Mouse (Mus musculus) embryonic stem cell, embryonic (primary cell): ENCODE measurements at regions not wholly inside any gene's neighbourhood (a gene's known extent, or its start where the extent isn't known, plus 50 kb on each side); places are given as distances from the start of the nearest gene placed in this dataset.

Experiments
- CTCF ChIA-PET, 4 experiments: fragments of 300-600 bp in 2 of 4; fragments of 350-600 bp in 2 of 4; sonication (Branson Sonifier 250); formaldehyde crosslinking; loops; one replicate each; lab custom pipeline; 2022; ENCODE audit warnings: inconsistent platforms in 2 of 4; lab: Charles Lee
- POLR2A ChIA-PET, 4 experiments: fragments of 300-600 bp in 2 of 4; fragments of 350-600 bp in 2 of 4; sonication (Branson Sonifier 250); formaldehyde crosslinking; loops; one replicate each; lab custom pipeline; 2022; ENCODE audit warnings: antibody characterized with exemption in 4 of 4, inconsistent platforms in 1 of 4; lab: Charles Lee

DNA sequence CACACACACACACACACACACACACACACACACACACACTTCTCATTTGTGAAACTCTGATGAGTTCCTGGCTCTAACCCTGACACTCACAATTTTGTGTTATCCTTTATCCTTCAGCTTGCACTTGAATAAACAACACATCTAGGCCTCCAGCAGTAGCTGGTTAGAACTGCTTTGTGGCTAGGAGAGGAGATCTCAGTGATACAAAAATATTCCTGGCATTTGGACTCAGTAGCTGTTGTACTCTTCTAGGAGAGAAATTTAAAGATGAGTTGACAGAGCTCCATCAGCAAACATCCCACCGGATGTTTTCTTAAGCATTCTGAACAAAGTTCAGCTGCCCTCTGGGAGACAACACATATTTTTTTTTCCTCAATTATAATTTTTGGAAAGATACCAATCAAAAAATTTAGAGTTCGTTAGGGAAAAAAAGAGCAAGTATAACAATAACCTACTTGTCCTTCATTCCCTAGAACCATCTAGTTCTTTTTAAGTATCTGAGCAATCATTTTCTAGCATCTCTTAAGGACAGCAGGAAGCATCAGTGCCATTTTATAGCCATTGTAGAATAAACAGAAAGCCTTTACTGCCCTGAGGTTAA is 2118.7 kb downstream of the 9330182O14Rik start:
- ChIA-PET POLR2A (interaction anchor here in 1 of 4 experiments (0.7 kb wide), 1 partner anchor 620 kb away, joined by 3 read pairs; no protein-coding TSS in a partner anchor), CTCF (no interaction called here)

DNA sequence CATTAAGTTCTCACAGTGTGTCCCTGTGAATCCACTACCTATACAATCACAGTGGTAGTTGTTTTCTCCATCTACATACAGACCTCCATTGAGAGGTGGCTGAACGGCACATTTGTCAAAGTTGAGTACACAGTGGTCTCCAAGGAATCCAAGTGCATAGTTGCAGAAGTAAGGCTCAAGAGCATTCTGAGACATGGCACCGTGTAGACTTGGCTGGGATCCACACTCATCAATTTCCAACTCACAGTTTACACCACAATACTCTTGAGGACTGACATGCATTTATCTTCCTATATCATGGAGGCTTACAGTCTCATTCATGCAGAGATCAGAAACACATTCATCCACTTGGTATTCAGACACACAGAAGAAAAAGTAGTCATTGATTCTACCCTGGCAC is 2122.2 kb downstream of the 9330182O14Rik start:
- ChIA-PET CTCF (no interaction called here), POLR2A (no interaction called here)

DNA sequence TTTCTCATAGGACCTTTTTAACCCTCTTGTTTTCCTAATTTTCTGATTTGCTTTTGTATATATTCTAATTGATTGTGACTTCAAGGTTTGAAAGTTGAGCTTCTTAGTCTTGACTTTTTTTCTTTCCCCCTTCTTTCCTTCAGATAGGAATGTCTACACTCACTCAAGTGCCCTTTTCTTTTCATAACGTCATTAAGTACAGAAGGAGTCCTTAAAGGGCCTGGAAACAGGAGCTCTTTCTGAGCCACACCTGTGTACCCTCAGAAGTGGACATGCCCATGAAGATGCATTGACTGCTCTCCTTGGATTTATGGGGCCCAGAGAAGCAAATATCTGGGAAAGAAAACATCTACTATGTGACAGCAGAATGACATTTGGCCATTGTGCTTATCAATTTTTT is 2141.0 kb downstream of the 9330182O14Rik start:
- ChIA-PET POLR2A (no interaction called here), CTCF (no interaction called here)

DNA sequence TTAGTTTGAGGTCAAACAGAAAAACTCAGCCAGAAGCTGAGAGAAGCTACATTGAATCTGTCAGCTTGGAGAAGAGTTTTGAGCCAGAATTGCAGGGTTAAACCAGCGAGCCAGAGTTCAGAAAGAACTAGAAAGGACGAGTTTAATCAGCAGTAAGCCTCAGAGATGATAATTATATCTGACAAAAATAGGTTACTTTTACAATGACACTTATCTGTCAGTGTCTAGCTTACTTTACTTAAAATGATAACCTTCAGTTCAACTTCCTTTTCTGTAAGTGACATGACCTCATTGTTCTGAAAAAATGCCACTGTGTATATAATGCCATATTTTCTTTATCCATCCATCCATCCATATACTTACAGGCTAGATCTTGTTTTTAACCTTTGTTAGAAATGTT is 2143.1 kb downstream of the 9330182O14Rik start:
- ChIA-PET CTCF (no interaction called here), POLR2A (interaction anchor here in 1 of 4 experiments (1.3 kb wide), 1 partner anchor 9 kb away, joined by 3 read pairs; no protein-coding TSS in a partner anchor)

DNA sequence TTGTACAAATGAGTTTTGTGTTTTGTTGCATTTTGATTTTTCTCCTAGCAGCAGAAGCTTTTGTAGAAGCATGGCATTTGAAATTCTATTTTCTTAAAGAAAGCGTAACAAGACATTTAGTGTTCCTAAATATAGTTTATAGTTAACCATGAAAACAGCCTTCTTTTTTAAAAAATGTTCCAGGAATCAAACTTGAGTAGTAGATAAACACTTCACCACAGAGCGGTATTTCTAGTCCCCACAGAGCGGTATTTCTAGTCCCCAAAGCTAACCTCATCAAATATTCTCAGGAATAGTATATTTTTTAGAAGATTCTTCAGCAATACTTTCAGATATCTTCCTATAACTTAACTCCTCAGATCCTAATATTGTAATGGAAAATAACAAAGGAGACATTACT is 2146.6 kb downstream of the 9330182O14Rik start:
- POLR2A ChIA-PET: interaction anchor here in 1 of 4 experiments (0.6 kb wide), 1 partner anchor 41 kb away, joined by 3 read pairs; no protein-coding TSS in a partner anchor

DNA sequence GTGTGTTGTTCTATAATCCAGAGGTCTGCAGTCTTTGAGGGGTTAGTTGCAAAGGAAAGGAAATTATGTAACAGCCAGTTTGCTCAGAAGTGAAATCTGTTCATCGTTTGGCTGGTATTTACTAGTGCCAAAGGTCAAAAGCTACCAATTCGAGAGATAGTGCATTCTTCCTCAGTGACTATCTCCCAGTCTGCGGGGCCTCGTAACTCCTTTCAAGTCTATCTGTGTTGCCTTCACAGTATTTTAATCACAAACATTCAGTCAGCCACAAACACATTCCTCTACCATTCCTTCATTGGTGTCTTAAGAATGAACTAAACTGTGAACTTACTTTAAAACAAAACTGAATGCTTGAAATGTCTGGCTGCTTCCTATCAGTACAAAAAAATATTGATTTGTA is 2162.2 kb downstream of the 9330182O14Rik start:
- ChIA-PET POLR2A (no interaction called here), CTCF (no interaction called here)

More for the DNA sequence above, 2146.6 kb downstream of the 9330182O14Rik start:
- CTCF ChIA-PET: no interaction called here

DNA sequence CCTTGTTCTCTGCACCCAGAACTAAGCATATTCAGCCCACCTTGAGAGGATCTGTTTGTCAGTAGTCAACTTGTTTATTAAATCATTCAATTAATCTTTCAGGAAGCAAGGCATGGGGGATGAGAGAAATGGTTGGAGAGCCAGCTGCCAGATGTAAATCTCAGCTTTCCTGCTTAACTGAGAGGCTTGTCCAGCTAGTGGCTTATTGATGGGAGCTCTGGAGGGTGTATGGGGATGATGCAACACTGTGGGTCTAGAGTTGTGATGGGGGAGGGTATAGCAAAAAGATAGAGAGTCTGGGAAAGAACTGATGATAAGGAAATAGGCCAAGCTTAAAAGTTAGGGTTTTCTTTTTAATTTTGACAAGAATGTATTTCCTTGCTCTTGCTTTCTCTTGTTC is 2163.3 kb downstream of the 9330182O14Rik start:
- ChIA-PET POLR2A (no interaction called here), CTCF (no interaction called here)

DNA sequence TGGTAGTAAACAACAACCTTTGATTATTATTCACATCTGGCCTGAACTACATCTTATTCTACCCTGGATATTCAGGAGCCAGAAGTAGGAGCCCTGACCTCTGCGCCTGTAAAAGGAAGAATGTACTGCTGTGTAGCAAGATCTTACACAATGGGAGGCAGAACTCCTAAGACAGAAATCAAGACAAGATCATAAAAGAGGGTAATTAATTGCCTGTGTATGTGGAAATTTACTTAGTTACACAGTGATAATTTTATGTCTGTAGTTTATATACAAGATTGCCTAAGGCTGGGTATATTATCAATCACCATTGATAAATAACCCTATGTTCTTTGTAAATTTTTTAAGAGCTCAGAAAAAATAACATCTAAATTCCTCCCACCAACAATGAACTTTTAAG is 2167.8 kb downstream of the 9330182O14Rik start:
- ChIA-PET CTCF (no interaction called here), POLR2A (no interaction called here)

DNA sequence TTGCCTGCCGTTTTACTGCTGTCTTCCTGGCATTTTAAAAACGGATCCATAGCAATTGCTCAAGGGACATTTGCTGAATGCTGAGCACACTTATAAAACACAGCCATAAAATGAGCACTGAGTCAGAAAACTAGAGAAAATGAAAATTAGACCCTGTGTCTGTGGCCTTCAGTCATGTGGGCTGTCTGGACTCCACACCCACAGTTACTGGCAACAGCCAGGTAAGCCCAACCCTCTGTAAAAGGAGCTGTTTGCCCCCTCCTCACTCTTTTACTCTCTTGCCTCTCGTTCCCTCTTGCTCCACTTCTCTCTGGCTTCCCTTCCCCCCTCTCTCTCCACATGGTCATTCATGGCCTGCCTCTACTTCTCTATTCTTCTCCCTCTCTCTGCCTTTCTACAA is 2169.9 kb downstream of the 9330182O14Rik start:
- ChIA-PET CTCF (no interaction called here), POLR2A (no interaction called here)

DNA sequence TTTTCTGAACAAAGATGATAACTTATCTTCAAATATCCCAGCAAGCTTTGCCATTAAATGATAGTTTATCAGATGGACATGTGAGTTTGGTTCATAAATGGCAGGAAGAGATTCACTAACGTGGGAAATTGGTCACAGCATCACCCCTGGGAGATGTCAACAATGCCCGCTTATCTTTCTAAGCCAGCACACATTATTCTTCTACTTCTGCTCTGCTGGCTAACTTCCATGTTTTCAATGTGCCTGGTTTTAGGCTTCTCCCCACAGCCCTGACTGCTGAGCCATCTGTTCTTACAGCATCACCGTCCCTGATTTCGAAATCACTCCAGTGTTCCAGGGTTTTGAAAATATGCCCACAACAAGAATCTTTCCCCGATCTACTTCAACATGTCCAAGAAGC is 2175.4 kb downstream of the 9330182O14Rik start:
- POLR2A ChIA-PET: interaction anchor here in 1 of 4 experiments (0.6 kb wide), 2 partner anchors 139 to 156 kb away, joined by 3 to 4 read pairs; no protein-coding TSS in a partner anchor
- CTCF ChIA-PET: no interaction called here

DNA sequence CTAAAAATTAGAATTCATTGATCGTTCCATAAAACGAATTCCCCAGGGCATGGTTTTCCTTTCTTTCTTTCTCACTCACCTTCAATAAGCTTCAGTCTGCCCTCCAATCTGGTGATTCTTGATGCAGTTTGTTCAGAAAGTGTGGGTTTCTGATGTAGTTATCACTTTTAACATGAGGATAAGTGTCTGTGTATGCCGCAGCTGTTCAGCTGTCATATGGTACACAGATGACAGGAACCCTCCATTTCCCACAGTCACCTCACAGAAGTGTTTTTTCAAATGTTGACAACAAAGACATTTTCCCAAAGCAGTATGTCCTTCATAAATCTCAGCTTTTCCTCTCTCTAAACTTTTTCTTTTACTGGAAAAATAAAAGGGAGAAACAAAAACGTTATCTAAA is 2177.0 kb downstream of the 9330182O14Rik start:
- CTCF ChIA-PET: no interaction called here

DNA sequence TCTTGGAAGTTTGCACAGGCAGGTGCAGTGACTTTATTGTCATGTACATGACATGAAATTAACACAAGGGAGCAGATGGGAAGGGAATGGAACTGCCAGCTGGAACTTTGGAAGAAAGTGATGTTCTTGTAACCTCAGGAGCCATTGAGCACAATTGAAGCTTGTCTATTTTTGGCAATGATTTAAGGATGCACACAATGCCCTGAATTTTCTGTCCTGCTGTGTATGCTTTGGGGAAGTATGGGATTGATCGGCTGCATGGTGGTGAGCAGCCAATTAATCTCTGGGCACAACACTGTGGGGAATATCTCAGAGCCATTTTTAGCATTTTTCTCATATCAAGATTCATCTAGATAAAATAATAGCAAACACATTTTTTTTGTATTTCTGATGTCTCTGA is 2186.2 kb downstream of the 9330182O14Rik start:
- ChIA-PET CTCF (no interaction called here), POLR2A (no interaction called here)

More for the DNA sequence above, 2177.0 kb downstream of the 9330182O14Rik start:
- POLR2A ChIA-PET: no interaction called here

DNA sequence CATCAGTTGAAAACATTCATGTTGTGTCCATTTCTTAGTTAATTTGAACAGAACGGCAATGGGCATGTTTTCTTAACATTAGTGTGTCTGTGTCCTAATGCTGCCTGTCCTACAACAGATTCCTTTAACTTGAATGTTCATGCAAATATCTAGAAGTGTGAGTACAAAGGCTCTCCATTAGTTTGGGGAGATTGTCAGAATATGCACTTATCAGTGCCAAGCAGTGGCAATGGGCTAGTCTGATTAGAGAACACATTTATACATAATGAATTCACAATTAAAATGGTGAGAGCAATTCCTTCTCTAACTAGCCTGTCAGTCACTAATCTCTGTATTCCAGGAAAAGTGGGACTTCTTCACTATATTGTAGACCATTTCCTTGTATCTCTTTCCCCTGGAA is 2188.8 kb downstream of the 9330182O14Rik start:
- CTCF ChIA-PET: no interaction called here
- POLR2A ChIA-PET: no interaction called here

DNA sequence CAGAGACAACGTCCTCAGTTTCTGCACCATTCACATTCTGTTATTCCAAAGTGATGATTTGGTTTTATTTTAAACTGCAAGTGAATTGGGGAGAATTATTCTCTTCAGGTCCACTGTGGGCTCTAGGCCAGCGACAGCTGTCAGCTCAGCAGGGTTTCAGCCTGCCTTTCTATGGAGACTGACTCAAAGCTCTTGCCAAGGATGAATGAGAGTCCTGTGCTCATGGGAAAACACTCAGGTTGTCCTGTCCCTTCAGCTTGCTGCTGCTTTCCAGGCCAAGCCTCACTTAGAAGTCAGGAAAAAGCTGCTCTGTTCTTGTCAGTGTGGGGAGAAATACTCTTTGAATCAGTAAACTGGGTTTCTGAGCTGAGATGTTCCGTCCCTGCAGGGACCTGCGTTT is 2191.1 kb downstream of the 9330182O14Rik start:
- ChIA-PET POLR2A (no interaction called here), CTCF (no interaction called here)

DNA sequence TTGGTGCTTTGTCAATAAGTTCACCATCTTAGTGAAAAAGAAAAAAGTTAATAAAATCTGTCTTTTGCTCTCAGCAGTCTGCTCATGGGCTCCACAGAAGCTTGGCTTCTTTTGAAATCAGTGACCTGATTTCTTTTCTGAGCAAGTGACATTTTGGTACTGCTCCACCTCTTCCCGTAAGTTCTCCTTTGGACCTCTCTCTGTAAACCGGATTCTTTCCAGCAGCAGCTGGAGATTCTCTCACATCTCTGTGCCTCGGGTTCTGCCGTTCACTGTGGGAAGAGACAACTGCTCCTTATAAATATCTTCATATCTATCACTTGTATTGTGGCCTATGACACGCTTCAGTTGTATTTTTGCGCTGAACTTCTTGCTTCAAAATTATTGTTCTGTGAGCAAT is 2194.4 kb downstream of the 9330182O14Rik start:
- ChIA-PET POLR2A (no interaction called here), CTCF (no interaction called here)

DNA sequence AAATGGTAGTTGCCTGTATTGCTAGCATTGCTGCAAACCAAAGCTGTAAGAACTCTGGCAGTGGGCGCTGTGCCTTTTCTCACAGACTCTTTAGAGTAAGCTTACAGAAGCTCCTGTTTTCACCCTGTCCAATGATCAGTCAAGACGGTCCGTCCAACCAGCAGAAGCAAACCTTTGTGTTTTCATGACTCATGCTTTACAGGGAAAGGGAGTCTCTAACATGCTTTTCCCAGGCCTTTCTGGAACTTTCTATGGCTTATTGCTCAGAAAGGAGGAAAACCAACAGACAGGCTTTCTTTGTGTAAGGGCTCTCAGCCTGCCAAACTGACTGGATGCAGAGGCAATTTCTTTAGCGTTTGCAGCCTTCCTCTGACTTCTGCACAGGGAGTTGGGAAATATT is 2195.6 kb downstream of the 9330182O14Rik start:
- POLR2A ChIA-PET: no interaction called here
- CTCF ChIA-PET: no interaction called here

DNA sequence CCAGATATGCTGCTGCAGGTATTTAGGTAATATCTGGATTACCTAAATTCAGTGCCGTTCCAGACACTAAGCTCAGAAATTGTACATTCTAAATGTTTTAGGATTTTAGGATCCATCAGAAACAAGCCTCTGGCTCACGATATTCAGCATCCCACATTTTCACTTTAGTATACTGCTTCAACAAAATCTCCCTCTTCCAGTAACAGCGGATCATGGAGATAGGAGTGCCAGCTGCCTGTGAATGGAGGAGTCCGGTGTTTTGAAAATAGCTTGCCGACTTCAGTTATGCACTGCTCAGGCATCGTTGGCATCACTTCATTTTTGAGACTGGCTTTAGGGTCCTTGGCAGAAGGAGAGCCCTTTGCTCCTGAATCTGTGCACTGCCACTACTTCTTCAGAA is 2199.5 kb downstream of the 9330182O14Rik start:
- ChIA-PET POLR2A (no interaction called here), CTCF (no interaction called here)

DNA sequence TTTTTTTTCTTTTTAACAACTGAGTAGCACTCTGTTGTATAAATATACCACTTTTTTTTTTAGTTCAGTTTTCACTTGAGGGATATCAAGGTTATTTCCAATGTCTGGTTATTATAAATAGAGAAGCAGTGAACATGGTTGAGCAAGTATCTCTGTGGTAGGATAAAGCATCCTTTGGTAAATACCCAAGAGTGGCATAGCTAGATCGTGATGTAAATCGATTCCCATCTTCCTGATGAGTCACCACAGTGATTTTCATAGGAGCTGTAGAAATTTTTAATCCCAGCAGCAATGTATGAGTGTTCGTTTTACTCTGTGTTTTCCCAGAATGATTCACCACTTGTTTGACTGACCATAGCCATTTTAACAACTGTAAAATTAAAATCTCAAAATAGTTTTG is 2212.0 kb downstream of the 9330182O14Rik start:
- ChIA-PET CTCF (no interaction called here), POLR2A (no interaction called here)

DNA sequence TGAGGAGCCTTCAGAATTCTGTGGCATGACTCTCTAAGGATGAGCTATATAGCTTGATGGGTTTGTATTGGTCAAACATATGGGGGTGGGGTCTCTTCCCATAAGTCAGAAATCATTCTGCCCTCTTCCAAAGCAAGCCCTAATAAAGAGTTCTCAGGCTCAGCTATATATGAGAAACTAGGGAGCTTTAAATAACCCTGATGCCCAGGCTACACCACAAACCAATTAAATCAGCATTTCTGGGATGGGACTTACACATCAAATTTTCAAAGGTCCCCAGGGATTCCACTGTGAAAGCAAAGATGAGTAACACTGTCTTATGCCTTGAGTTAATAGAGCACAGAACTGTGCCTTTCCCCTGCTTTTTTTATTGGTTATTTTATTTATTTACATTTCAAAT is 2227.7 kb downstream of the 9330182O14Rik start:
- ChIA-PET CTCF (no interaction called here), POLR2A (no interaction called here)

DNA sequence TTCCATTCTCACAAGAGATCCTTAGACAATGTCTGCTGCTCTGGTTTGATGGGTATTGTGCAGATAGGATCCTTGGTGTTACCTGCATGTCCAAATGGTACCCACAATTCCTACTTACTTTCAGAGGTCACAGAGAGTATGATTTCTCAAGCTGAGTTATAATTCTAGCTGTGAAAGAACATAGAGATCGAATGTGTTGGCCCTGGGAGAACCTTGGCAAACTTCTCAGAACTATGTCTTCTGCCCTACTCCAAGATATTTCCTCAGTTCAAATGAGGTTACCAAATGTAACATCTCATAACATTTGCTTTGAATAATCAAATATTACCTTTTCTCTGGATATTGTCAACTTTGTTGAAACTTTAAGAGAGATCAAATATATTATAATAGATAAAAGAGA is 2230.8 kb downstream of the 9330182O14Rik start:
- ChIA-PET CTCF (no interaction called here), POLR2A (no interaction called here)

DNA sequence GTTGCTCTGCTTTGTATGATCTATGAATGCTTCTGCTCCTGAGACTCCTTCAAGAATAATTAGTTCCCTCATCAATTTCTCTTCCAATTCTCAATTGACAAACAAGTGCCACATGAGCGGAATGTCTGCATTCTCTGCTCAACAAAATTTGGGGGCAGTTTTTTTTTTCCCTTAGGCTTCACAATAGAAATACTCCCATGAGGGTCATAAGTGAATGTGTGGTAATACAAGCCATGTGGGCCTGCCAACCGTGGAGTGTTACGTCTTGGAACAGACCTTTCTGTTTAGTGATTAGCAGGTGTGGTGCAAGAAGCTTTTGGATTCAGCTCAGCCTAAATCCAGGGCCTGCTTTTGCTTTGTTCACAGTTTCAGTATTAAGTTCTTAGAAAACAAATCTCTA is 2232.6 kb downstream of the 9330182O14Rik start:
- CTCF ChIA-PET: no interaction called here
- POLR2A ChIA-PET: no interaction called here

DNA sequence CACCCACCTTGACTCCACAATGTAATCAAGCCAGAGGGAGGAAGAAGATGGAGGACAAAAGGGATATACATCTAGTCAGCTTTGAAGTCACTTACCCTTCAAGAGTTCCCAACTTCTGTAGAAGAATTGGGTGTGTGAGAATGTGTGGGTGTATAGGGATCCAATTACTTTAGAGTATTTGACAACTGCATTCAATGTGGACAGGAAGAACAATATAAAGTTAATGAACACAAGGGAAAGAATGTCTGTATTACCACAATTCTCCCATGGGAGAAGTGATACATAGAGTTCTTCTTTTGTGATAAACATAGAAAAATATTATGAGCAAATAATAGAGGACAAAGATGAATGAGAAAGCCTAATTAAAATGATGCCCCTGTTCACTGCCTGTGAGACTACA is 2235.4 kb downstream of the 9330182O14Rik start:
- POLR2A ChIA-PET: no interaction called here
- CTCF ChIA-PET: no interaction called here
